23 mouse cellular contexts compared by ENCODE assay signal in the genomic region with DNA sequence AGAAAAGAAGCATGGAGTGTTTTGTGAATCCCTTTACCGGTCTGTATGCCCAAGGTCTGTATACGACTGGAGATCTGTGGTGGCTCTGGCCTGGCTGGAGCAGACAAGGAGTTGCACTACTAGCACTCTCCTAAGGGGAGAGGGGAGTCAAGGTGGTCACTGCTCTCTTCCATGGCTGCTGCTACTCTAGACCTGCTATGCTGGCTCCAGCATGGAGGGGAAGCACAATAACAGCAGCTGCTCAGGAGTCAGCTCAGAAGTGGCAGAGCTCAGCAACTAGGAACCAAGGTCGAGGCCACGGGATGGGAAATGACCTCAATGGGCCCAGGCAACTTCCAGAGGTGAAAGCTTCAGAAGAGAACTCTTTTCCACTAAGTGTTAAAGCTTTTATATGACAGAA. TPM values are rescaled to one million over a fixed set of nuclear protein-coding genes. Genes with fewer than 3 reads are reported as not detected.
DNase-seq lines count a peak whose midpoint lies in the region; ATAC-seq and TF ChIP-seq lines count a peak whose summit lies in the region.
"Had no signal": no experiment of that assay in that cellular context is flagged by ENCODE, and none has a peak within 500 bp of the region (broad histone marks: within the 10 kb centered on the region; RNA-seq: fewer than 3 reads in every experiment).

No protein-coding gene starts in this region.

- intact Hi-C loops in gastrocnemius, postnatal 36 days (cut with DNase I): no loop called here

- no peak for TF ChIP-seq CTCF in forebrain, postnatal 0 days (IDR thresholded peaks at IDR 0.05; ENCODE audit: low read depth)

- no peak overlapping the region for H3K27ac ChIP-seq in forebrain, postnatal 0 days (ENCODE audit: low read depth, low read length)
- H3K27ac ChIP-seq in forebrain, embryonic 11.5 days (ENCODE audit: low read depth, low read length): no peak overlapping the region
- H3K27ac ChIP-seq in midbrain, embryonic 11.5 days (ENCODE audit: low read depth, low read length): no peak overlapping the region
- H3K27ac ChIP-seq in midbrain, embryonic 13.5 days: no peak overlapping the region
- H3K27ac ChIP-seq: embryonic facial prominence, embryonic 15.5 days; forebrain, embryonic 10.5 days; forebrain, embryonic 15.5 days; heart, embryonic 13.5 days had no signal

- H3K4me1 ChIP-seq in forebrain, postnatal 0 days (ENCODE audit: insufficient read depth): no peaks in the 10 kb centered on the region
- no peaks in the 10 kb centered on the region for H3K4me1 ChIP-seq in forebrain, embryonic 11.5 days (replicated peaks; ENCODE audit: control insufficient read depth, insufficient read depth, low read length)
- H3K4me1 ChIP-seq in midbrain, embryonic 11.5 days (ENCODE audit: control insufficient read depth, insufficient read depth, low read length): no peaks in the 10 kb centered on the region
- H3K4me1 ChIP-seq in midbrain, embryonic 13.5 days (replicated peaks): no peaks in the 10 kb centered on the region
- H3K4me1 ChIP-seq: embryonic facial prominence, embryonic 15.5 days; forebrain, embryonic 10.5 days; forebrain, embryonic 15.5 days; heart, embryonic 13.5 days had no signal

- 71% methylated on average over 4 of the region's 4 CpGs for WGBS in forebrain, postnatal 0 days
- 65% methylated on average over 4 of the region's 4 CpGs for WGBS in forebrain, embryonic 11.5 days
- 63% methylated on average over 4 of the region's 4 CpGs for WGBS in midbrain, embryonic 11.5 days
- 76% methylated on average over 4 of the region's 4 CpGs for WGBS in midbrain, embryonic 13.5 days

- ATAC-seq in forebrain, postnatal 0 days: 0 out of 2 replicates have a peak, but pooled peaks have one; percentile 20
- ATAC-seq in forebrain, embryonic 11.5 days (replicated peaks; ENCODE audit: low FRiP score): no peak
- ATAC-seq in midbrain, embryonic 11.5 days (ENCODE audit: low FRiP score): peak; percentile 24; the same call in 1 of the 2 replicates
- no peak for ATAC-seq in midbrain, embryonic 13.5 days
- ATAC-seq: CD4-positive, CD25-positive, alpha-beta regulatory T cell, adult 4 months; forebrain, embryonic 15.5 days; hindbrain, embryonic 16.5 days had no signal

- H3K27me3 ChIP-seq in forebrain, postnatal 0 days (ENCODE audit: insufficient read depth, low read length): no peaks in the 10 kb centered on the region
- no peaks in the 10 kb centered on the region for H3K27me3 ChIP-seq in forebrain, embryonic 11.5 days (ENCODE audit: control insufficient read depth, insufficient read depth, low read length)
- H3K27me3 ChIP-seq in midbrain, embryonic 11.5 days (ENCODE audit: control insufficient read depth, insufficient read depth, low read length): no peaks in the 10 kb centered on the region
- H3K27me3 ChIP-seq in midbrain, embryonic 13.5 days: no peaks in the 10 kb centered on the region
- H3K27me3 ChIP-seq: embryonic facial prominence, embryonic 15.5 days; forebrain, embryonic 15.5 days; heart, embryonic 13.5 days had no signal

- DNase-seq in adrenal gland, adult 2 months: peak; percentile 16
- no peak for DNase-seq in adrenal gland, adult 8-10 months
- DNase-seq in forebrain, postnatal 0 days: no peak
- DNase-seq in forebrain, embryonic 11.5 days (ENCODE audit: low spot score): no peak
- DNase-seq in midbrain, embryonic 11.5 days (ENCODE audit: low spot score, missing footprints): no peak
- no peak for DNase-seq in gastrocnemius, postnatal 36 days
- DNase-seq: B cell, adult 2 months; cerebellum, adult 2 months; cerebellum, postnatal 14 days; embryo, embryonic 11 days; gastrocnemius, postnatal 10 days; heart, postnatal 36 days; kidney, adult 11 months had no signal

- no peaks in the 10 kb centered on the region for H3K9me3 ChIP-seq in forebrain, postnatal 0 days (ENCODE audit: low read length)
- no peaks in the 10 kb centered on the region for H3K9me3 ChIP-seq in forebrain, embryonic 11.5 days (ENCODE audit: control insufficient read depth, low read length)
- H3K9me3 ChIP-seq in midbrain, embryonic 11.5 days (ENCODE audit: control insufficient read depth, low read length): no peaks in the 10 kb centered on the region
- H3K9me3 ChIP-seq in midbrain, embryonic 13.5 days: no peaks in the 10 kb centered on the region
- H3K9me3 ChIP-seq: embryonic facial prominence, embryonic 15.5 days; forebrain, embryonic 10.5 days; forebrain, embryonic 15.5 days; G1E; heart, embryonic 13.5 days had no signal

- H3K4me3 ChIP-seq in forebrain, postnatal 0 days (ENCODE audit: low read depth, low read length): no peak overlapping the region
- no peak overlapping the region for H3K4me3 ChIP-seq in forebrain, embryonic 11.5 days (ENCODE audit: low read depth, low read length)
- no peak overlapping the region for H3K4me3 ChIP-seq in midbrain, embryonic 11.5 days (ENCODE audit: low read depth, low read length)
- no peak overlapping the region for H3K4me3 ChIP-seq in midbrain, embryonic 13.5 days (replicated peaks)
- H3K4me3 ChIP-seq: embryonic facial prominence, embryonic 15.5 days; erythroblast, embryonic 14.5 days; forebrain, embryonic 10.5 days; forebrain, embryonic 15.5 days; heart, embryonic 13.5 days had no signal

- H3K9ac ChIP-seq in forebrain, postnatal 0 days: no peak overlapping the region
- H3K9ac ChIP-seq in forebrain, embryonic 11.5 days (ENCODE audit: low read length): no peak overlapping the region
- H3K9ac ChIP-seq in midbrain, embryonic 11.5 days (ENCODE audit: low read length): no peak overlapping the region
- no peak overlapping the region for H3K9ac ChIP-seq in midbrain, embryonic 13.5 days (replicated peaks)
- H3K9ac ChIP-seq: embryonic facial prominence, embryonic 15.5 days; forebrain, embryonic 15.5 days; heart, embryonic 13.5 days had no signal

- H3K4me2 ChIP-seq in forebrain, postnatal 0 days (ENCODE audit: low read depth): no peak overlapping the region
- H3K4me2 ChIP-seq in forebrain, embryonic 11.5 days (ENCODE audit: low read depth, low read length, severe bottlenecking): no peak overlapping the region
- no peak overlapping the region for H3K4me2 ChIP-seq in midbrain, embryonic 11.5 days
- H3K4me2 ChIP-seq in midbrain, embryonic 13.5 days (replicated peaks): no peak overlapping the region
- H3K4me2 ChIP-seq: embryonic facial prominence, embryonic 15.5 days; forebrain, embryonic 15.5 days; heart, embryonic 13.5 days had no signal

- peaks cover 10% of the 10 kb centered on the region; the same call in 1 of the 2 replicates for H3K36me3 ChIP-seq in forebrain, postnatal 0 days (ENCODE audit: insufficient read depth)
- H3K36me3 ChIP-seq in forebrain, embryonic 11.5 days (ENCODE audit: control insufficient read depth, insufficient read depth, low read length): no peaks in the 10 kb centered on the region
- peaks cover 2% of the 10 kb centered on the region; the same call in 1 of the 2 replicates for H3K36me3 ChIP-seq in midbrain, embryonic 11.5 days (ENCODE audit: control insufficient read depth, insufficient read depth, low read length)
- peaks cover 12% of the 10 kb centered on the region for H3K36me3 ChIP-seq in midbrain, embryonic 13.5 days

RNA-seq across cellular contexts. Expression of a gene that starts 22.3 kb away (rescaled TPM):
- 100 to 1,000 TPM; 124 to 146 TPM for total RNA-seq in adrenal gland, adult 2 months (2021)
- polyA plus RNA-seq in adrenal gland, adult 2 months (2012; rRNA removed): 6.0 and 10.3 TPM in 2 replicates
- 100 to 1,000 TPM; 127 to 133 (median 131) TPM for total RNA-seq in adrenal gland, adult 8-10 months (2022)
- 119 and 164 TPM in 2 replicates for total RNA-seq in forebrain, postnatal 0 days (2014; rRNA removed)
- 186 and 197 TPM in 2 replicates for polyA plus RNA-seq in forebrain, postnatal 0 days (2015; fragmentation: Nextera tagmentation; extraction: Ambion mirVana)
- 230 and 249 TPM in 2 replicates for polyA plus RNA-seq in forebrain, embryonic 11.5 days (2014; fragmentation: Nextera tagmentation; extraction: Ambion mirVana)
- 284 and 311 TPM in 2 replicates for polyA plus RNA-seq in midbrain, embryonic 11.5 days (2014; fragmentation: Nextera tagmentation; extraction: Ambion mirVana)
- polyA plus RNA-seq in midbrain, embryonic 13.5 days (2015; fragmentation: Nextera tagmentation; extraction: Ambion mirVana): 256 and 274 TPM in 2 replicates
- total RNA-seq in gastrocnemius, postnatal 36 days (2021): 10 to 100 TPM; 43.3 to 44.6 TPM

RNA-seq across cellular contexts. Expression of a gene that starts 23.3 kb away (rescaled TPM):
- total RNA-seq in adrenal gland, adult 2 months (2021): 10 to 100 TPM; 71.6 to 75.7 TPM
- 6.4 and 10.6 TPM in 2 replicates for polyA plus RNA-seq in adrenal gland, adult 2 months (2012; rRNA removed)
- 10 to 100 TPM; 62.5 to 76.1 (median 70.7) TPM for total RNA-seq in adrenal gland, adult 8-10 months (2022)
- total RNA-seq in forebrain, postnatal 0 days (2014; rRNA removed): 54.0 and 71.9 TPM in 2 replicates
- 65.1 and 71.9 TPM in 2 replicates for polyA plus RNA-seq in forebrain, postnatal 0 days (2015; fragmentation: Nextera tagmentation; extraction: Ambion mirVana)
- polyA plus RNA-seq in forebrain, embryonic 11.5 days (2014; fragmentation: Nextera tagmentation; extraction: Ambion mirVana): 99.4 and 101 TPM in 2 replicates
- 112 and 113 TPM in 2 replicates for polyA plus RNA-seq in midbrain, embryonic 11.5 days (2014; fragmentation: Nextera tagmentation; extraction: Ambion mirVana)
- 79.6 and 80.6 TPM in 2 replicates for polyA plus RNA-seq in midbrain, embryonic 13.5 days (2015; fragmentation: Nextera tagmentation; extraction: Ambion mirVana)
- 10 to 100 TPM; 11.5 to 13.3 TPM for total RNA-seq in gastrocnemius, postnatal 36 days (2021)

RNA-seq across cellular contexts. Expression of a gene that starts 30.5 kb away (rescaled TPM):
- total RNA-seq in adrenal gland, adult 2 months (2021): 10 to 100 TPM; 27.2 to 28.9 TPM
- polyA plus RNA-seq in adrenal gland, adult 2 months (2012; rRNA removed): 4.1 and 4.5 TPM in 2 replicates
- total RNA-seq in adrenal gland, adult 8-10 months (2022): 10 to 100 TPM; 29.0 to 35.6 (median 34.1) TPM
- 32.5 and 39.2 TPM in 2 replicates for total RNA-seq in forebrain, postnatal 0 days (2014; rRNA removed)
- 5.1 and 6.8 TPM in 2 replicates for polyA plus RNA-seq in forebrain, postnatal 0 days (2015; fragmentation: Nextera tagmentation; extraction: Ambion mirVana)
- polyA plus RNA-seq in forebrain, embryonic 11.5 days (2014; fragmentation: Nextera tagmentation; extraction: Ambion mirVana): 4.0 and 4.8 TPM in 2 replicates
- polyA plus RNA-seq in midbrain, embryonic 11.5 days (2014; fragmentation: Nextera tagmentation; extraction: Ambion mirVana): 3.6 and 3.9 TPM in 2 replicates
- 5.6 and 6.1 TPM in 2 replicates for polyA plus RNA-seq in midbrain, embryonic 13.5 days (2015; fragmentation: Nextera tagmentation; extraction: Ambion mirVana)
- total RNA-seq in gastrocnemius, postnatal 36 days (2021): 10 to 100 TPM; 45.5 to 51.0 TPM
- polyA plus RNA-seq: erythroblast, embryonic 14.5 days; G1E had no signal

RNA-seq across cellular contexts. Expression of a gene that starts 36.4 kb away (rescaled TPM):
- total RNA-seq in adrenal gland, adult 2 months (2021): 10 to 100 TPM; 30.1 to 30.9 TPM
- polyA plus RNA-seq in adrenal gland, adult 2 months (2012; rRNA removed): 51.8 and 56.3 TPM in 2 replicates
- 10 to 100 TPM; 30.5 to 36.2 (median 31.8) TPM for total RNA-seq in adrenal gland, adult 8-10 months (2022)
- 20.1 and 34.4 TPM in 2 replicates for total RNA-seq in forebrain, postnatal 0 days (2014; rRNA removed)
- polyA plus RNA-seq in forebrain, postnatal 0 days (2015; fragmentation: Nextera tagmentation; extraction: Ambion mirVana): 26.3 and 32.2 TPM in 2 replicates
- 46.8 and 48.9 TPM in 2 replicates for polyA plus RNA-seq in forebrain, embryonic 11.5 days (2014; fragmentation: Nextera tagmentation; extraction: Ambion mirVana)
- 44.0 and 49.9 TPM in 2 replicates for polyA plus RNA-seq in midbrain, embryonic 11.5 days (2014; fragmentation: Nextera tagmentation; extraction: Ambion mirVana)
- 30.6 and 30.9 TPM in 2 replicates for polyA plus RNA-seq in midbrain, embryonic 13.5 days (2015; fragmentation: Nextera tagmentation; extraction: Ambion mirVana)
- 10 to 100 TPM; 18.9 to 21.7 TPM for total RNA-seq in gastrocnemius, postnatal 36 days (2021)

RNA-seq across cellular contexts. Expression of a gene that starts 37.3 kb away (rescaled TPM):
- total RNA-seq in adrenal gland, adult 2 months (2021): not detected
- 0.26 TPM in 1 of 2 replicates, not detected in the other for polyA plus RNA-seq in adrenal gland, adult 2 months (2012; rRNA removed)
- total RNA-seq in adrenal gland, adult 8-10 months (2022): not detected
- 0.86 and 1.1 TPM in 2 replicates for total RNA-seq in forebrain, postnatal 0 days (2014; rRNA removed)
- 0.93 and 1.2 TPM in 2 replicates for polyA plus RNA-seq in forebrain, postnatal 0 days (2015; fragmentation: Nextera tagmentation; extraction: Ambion mirVana)
- 1.7 and 2.4 TPM in 2 replicates for polyA plus RNA-seq in forebrain, embryonic 11.5 days (2014; fragmentation: Nextera tagmentation; extraction: Ambion mirVana)
- 1.2 TPM in 2 replicates for polyA plus RNA-seq in midbrain, embryonic 11.5 days (2014; fragmentation: Nextera tagmentation; extraction: Ambion mirVana)
- polyA plus RNA-seq in midbrain, embryonic 13.5 days (2015; fragmentation: Nextera tagmentation; extraction: Ambion mirVana): 2.5 and 2.6 TPM in 2 replicates
- total RNA-seq in gastrocnemius, postnatal 36 days (2021): not detected
- total RNA-seq: gastrocnemius, postnatal 10 days; heart, postnatal 36 days had no signal
- polyA plus RNA-seq: CD4-positive, CD25-positive, alpha-beta regulatory T cell, adult 4 months; cerebellum, adult 2 months; erythroblast, embryonic 14.5 days; G1E; gonadal fat pad, adult 2 months had no signal

Comparison
In these comparisons a context has a peak if more than half of its experiments do, and no peak if none do; other contexts are left out.
1. ATAC-seq: peak in forebrain, postnatal 0 days (single experiment) and midbrain, embryonic 11.5 days (single experiment); none in forebrain, embryonic 11.5 days (single experiment) and midbrain, embryonic 13.5 days (single experiment).
2. RNA of a gene that starts 22.3 kb away (polyA plus RNA-seq): 284 to 311 TPM in midbrain, embryonic 11.5 days, 256 to 274 TPM in midbrain, embryonic 13.5 days, 230 to 249 TPM in forebrain, embryonic 11.5 days and 186 to 197 TPM in forebrain, postnatal 0 days; 6.0 to 10.3 TPM in adrenal gland, adult 2 months; every median in the first group is over 10 times any median in the second.